In the genomic region with DNA sequence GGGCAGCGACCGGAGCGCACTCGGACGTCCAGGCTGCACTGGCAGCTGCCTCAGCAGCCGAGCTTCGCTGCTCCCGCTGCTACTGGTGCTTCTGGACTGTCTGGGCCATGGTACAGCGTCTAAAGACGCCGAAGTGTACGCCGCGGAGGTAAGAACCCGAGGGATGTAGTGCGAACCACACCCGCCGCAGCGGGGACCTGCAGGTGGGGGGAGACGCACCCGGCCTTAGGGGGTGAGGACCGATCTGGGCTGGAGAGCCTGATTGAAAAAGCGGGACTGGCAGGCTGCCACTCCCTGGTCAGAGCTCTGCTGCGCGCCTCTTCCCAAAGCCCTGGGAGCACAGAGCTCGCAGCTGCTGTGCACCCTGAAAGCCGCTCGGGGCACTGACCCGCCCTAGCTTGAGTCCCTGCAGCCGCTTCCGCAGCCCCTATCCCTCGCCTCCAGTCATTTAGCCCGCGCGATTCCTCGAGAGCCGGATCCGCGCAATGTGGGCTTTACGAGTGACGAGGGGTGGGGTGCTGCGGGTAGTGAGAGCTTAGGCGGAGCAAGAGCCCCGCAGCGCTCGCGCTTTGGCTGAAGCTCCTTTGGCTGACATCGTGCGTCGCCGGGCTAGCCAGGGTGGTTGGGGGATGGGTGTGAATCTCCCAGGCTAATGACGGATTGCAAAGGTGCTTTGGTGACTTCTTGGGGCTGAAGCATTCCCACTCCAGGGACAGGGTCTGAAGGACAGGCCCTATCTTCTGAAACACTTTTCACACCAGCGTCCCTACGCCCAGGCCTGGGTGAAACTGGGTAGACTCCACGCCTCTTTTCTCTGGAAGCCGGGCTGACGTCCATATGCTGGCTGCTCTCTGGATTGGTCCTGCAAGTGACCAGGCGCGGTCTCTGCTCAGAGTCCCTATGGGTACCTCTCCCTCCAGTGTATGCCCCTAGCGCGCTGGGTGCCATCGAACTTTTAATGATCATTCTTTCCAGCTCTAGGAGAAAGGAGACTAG, we compare ENCODE assay signal across 8 mouse cellular contexts. TPM values are rescaled to one million over a fixed set of nuclear protein-coding genes. Genes with fewer than 3 reads are reported as not detected.
DNase-seq lines count a peak whose midpoint lies in the region; ATAC-seq and TF ChIP-seq lines count a peak whose summit lies in the region.

No protein-coding gene starts in this region.

- no peaks in the 10 kb centered on the region for H3K9me3 ChIP-seq in intestine, postnatal 0 days (ENCODE audit: control insufficient read depth)
- no peaks in the 10 kb centered on the region for H3K9me3 ChIP-seq in lung, postnatal 0 days (ENCODE audit: low read length)

- TF ChIP-seq EP300 in lung, postnatal 0 days (IDR thresholded peaks at IDR 0.05) = no peak

- peak overlapping the region; percentile 18 for H3K4me3 ChIP-seq in testis, adult 2 months (ENCODE audit: control insufficient read depth, low read depth, low read length)
- peak overlapping the region; percentile 68 for H3K4me3 ChIP-seq in intestine, postnatal 0 days (ENCODE audit: low read depth, low read length)
- peak overlapping the region; percentile 75 for H3K4me3 ChIP-seq in lung, postnatal 0 days (ENCODE audit: low read depth, low read length)

- H3K4me1 ChIP-seq in testis, adult 2 months (ENCODE audit: control insufficient read depth, insufficient read depth, low read length) = peaks cover 11% of the 10 kb centered on the region
- H3K4me1 ChIP-seq in intestine, postnatal 0 days (replicated peaks; ENCODE audit: control insufficient read depth, insufficient read depth, low read length) = no peaks in the 10 kb centered on the region; the same call in 1 of the 2 replicates
- peaks cover 16% of the 10 kb centered on the region for H3K4me1 ChIP-seq in lung, postnatal 0 days (ENCODE audit: insufficient read depth, low read depth, low read length)

- peak; percentile 44 for ATAC-seq in intestine, postnatal 0 days
- peak; percentile 35 for ATAC-seq in lung, postnatal 0 days

- peak overlapping the region; percentile 94 for H3K4me2 ChIP-seq in intestine, postnatal 0 days (replicated peaks; ENCODE audit: low read depth)
- peak overlapping the region; percentile 93 for H3K4me2 ChIP-seq in lung, postnatal 0 days (replicated peaks; ENCODE audit: low read depth, low read length)

- H3K27me3 ChIP-seq in testis, adult 2 months (ENCODE audit: control insufficient read depth, insufficient read depth, low read length) = no peaks in the 10 kb centered on the region
- no peaks in the 10 kb centered on the region for H3K27me3 ChIP-seq in intestine, postnatal 0 days (replicated peaks; ENCODE audit: control insufficient read depth, insufficient read depth, low read length)
- no peaks in the 10 kb centered on the region for H3K27me3 ChIP-seq in lung, postnatal 0 days (replicated peaks; ENCODE audit: insufficient read depth, low read length)

- WGBS in intestine, postnatal 0 days = 4% methylated on average over 62 of the region's 62 CpGs
- 3% methylated on average over 61 of the region's 62 CpGs for WGBS in lung, postnatal 0 days

- no peak for TF ChIP-seq CTCF in testis, adult 2 months (IDR thresholded peaks at IDR 0.05; ENCODE audit: control insufficient read depth, insufficient read depth, insufficient replicate concordance, low read depth, low read length)
- TF ChIP-seq CTCF in intestine, postnatal 0 days (IDR thresholded peaks at IDR 0.05; ENCODE audit: low read depth) = peak; percentile 25; the same call in 1 of the 2 replicates
- no peak for TF ChIP-seq CTCF in lung, postnatal 0 days (IDR thresholded peaks at IDR 0.05)

- H3K9ac ChIP-seq in intestine, postnatal 0 days (ENCODE audit: low read depth, low read length) = peak overlapping the region; percentile 65
- peak overlapping the region; percentile 58 for H3K9ac ChIP-seq in lung, postnatal 0 days (replicated peaks; ENCODE audit: low read depth)

- H3K27ac ChIP-seq in testis, adult 2 months (ENCODE audit: control insufficient read depth, insufficient read depth, low read depth, low read length) = no peak overlapping the region
- H3K27ac ChIP-seq in intestine, postnatal 0 days (ENCODE audit: low read depth, low read length) = peak overlapping the region; percentile 66
- peak overlapping the region; percentile 84 for H3K27ac ChIP-seq in lung, postnatal 0 days (ENCODE audit: low read length)

- intact Hi-C loops in gastrocnemius, postnatal 14 days (cut with DNase I; ENCODE audit: low total_unique reads) = no loop called here

- H3K36me3 ChIP-seq in testis, adult 2 months (ENCODE audit: control insufficient read depth, insufficient read depth, low read length) = no peaks in the 10 kb centered on the region
- H3K36me3 ChIP-seq in intestine, postnatal 0 days (ENCODE audit: control insufficient read depth, insufficient read depth) = no peaks in the 10 kb centered on the region; the same call in 1 of the 2 replicates
- no peaks in the 10 kb centered on the region for H3K36me3 ChIP-seq in lung, postnatal 0 days (ENCODE audit: insufficient read depth, low read length)

- no peak for TF ChIP-seq POLR2A in testis, adult 2 months (IDR thresholded peaks at IDR 0.05; ENCODE audit: control insufficient read depth, low read depth, low read length)

- DNase-seq in testis, postnatal 14 days (ENCODE audit: low spot score) = no peak
- peak; percentile 28 for DNase-seq in cerebellum, adult 9-11 months
- DNase-seq in gastrocnemius, postnatal 14 days = peak; percentile 63
- DNase-seq in lung, postnatal 0 days (ENCODE audit: low spot score) = peak; percentile 55
- DNase-seq in right cerebral cortex, postnatal 14 days = peak; percentile 50
- DNase-seq in thymus, adult 18-20 months = no peak

RNA-seq across cellular contexts. Expression of gene Mmp15, which starts 1.1 kb away (rescaled TPM):
- 0.23 and 0.30 TPM in 2 replicates for polyA plus RNA-seq in testis, adult 2 months (2012; rRNA removed)
- total RNA-seq in gastrocnemius, postnatal 14 days (2021) = 10 to 100 TPM; 21.3 to 35.9 TPM
- polyA plus RNA-seq in intestine, postnatal 0 days (2015; fragmentation: Nextera tagmentation; extraction: Ambion mirVana) = 9.9 and 11.9 TPM in 2 replicates
- polyA plus RNA-seq in lung, postnatal 0 days (2015; fragmentation: Nextera tagmentation; extraction: Ambion mirVana) = 25.8 and 26.0 TPM in 2 replicates

RNA-seq across cellular contexts. Expression of gene Usb1, which starts 21.1 kb away (rescaled TPM):
- 33.1 and 34.0 TPM in 2 replicates for polyA plus RNA-seq in testis, adult 2 months (2012; rRNA removed)
- total RNA-seq in gastrocnemius, postnatal 14 days (2021) = 1 to 10 TPM; 6.6 to 7.2 TPM
- polyA plus RNA-seq in intestine, postnatal 0 days (2015; fragmentation: Nextera tagmentation; extraction: Ambion mirVana) = 22.3 and 25.6 TPM in 2 replicates
- 33.8 and 39.2 TPM in 2 replicates for polyA plus RNA-seq in lung, postnatal 0 days (2015; fragmentation: Nextera tagmentation; extraction: Ambion mirVana)

RNA-seq across cellular contexts. Expression of gene Zfp319, which starts 21.4 kb away (rescaled TPM):
- 3.9 and 4.0 TPM in 2 replicates for polyA plus RNA-seq in testis, adult 2 months (2012; rRNA removed)
- 1 to 10 TPM; 5.4 to 6.1 TPM for total RNA-seq in gastrocnemius, postnatal 14 days (2021)
- polyA plus RNA-seq in intestine, postnatal 0 days (2015; fragmentation: Nextera tagmentation; extraction: Ambion mirVana) = 2.2 and 2.3 TPM in 2 replicates
- 5.9 and 6.0 TPM in 2 replicates for polyA plus RNA-seq in lung, postnatal 0 days (2015; fragmentation: Nextera tagmentation; extraction: Ambion mirVana)

RNA-seq across cellular contexts. Expression of gene Tepp, which starts 42.8 kb away (rescaled TPM):
- polyA plus RNA-seq in testis, adult 2 months (2012; rRNA removed) = 290 and 313 TPM in 2 replicates
- not detected for total RNA-seq in gastrocnemius, postnatal 14 days (2021)
- 0.46 TPM in 1 of 2 replicates, not detected in the other for polyA plus RNA-seq in intestine, postnatal 0 days (2015; fragmentation: Nextera tagmentation; extraction: Ambion mirVana)
- polyA plus RNA-seq in lung, postnatal 0 days (2015; fragmentation: Nextera tagmentation; extraction: Ambion mirVana) = 1.3 and 2.1 TPM in 2 replicates

RNA-seq across cellular contexts. Expression of gene Cngb1, which starts 46.8 kb away (rescaled TPM):
- polyA plus RNA-seq in testis, adult 2 months (2012; rRNA removed) = 6.2 and 6.9 TPM in 2 replicates
- total RNA-seq in gastrocnemius, postnatal 14 days (2021) = 1 to 10 TPM in 1 of 2 experiments, under 1 TPM in 1; 0.92 to 1.3 TPM
- polyA plus RNA-seq in intestine, postnatal 0 days (2015; fragmentation: Nextera tagmentation; extraction: Ambion mirVana) = 0.63 and 0.94 TPM in 2 replicates
- polyA plus RNA-seq in lung, postnatal 0 days (2015; fragmentation: Nextera tagmentation; extraction: Ambion mirVana) = 3.3 and 4.0 TPM in 2 replicates

Comparison
In these comparisons a context has a peak if more than half of its experiments do, and no peak if none do; other contexts are left out.
1. H3K4me3 ChIP-seq: peak in every context shown above with its lines; median percentile 75 in lung, postnatal 0 days; 68 in intestine, postnatal 0 days; 18 in testis, adult 2 months.
2. DNase-seq: peak in cerebellum, adult 9-11 months (single experiment), gastrocnemius, postnatal 14 days (single experiment), lung, postnatal 0 days (single experiment) and right cerebral cortex, postnatal 14 days (single experiment); none in testis, postnatal 14 days (single experiment) and thymus, adult 18-20 months (0 of 2).